Mouse (Mus musculus): Measurements from ENCODE around the gene Ajuba. TPM values are rescaled to one million over a fixed set of nuclear protein-coding genes. Genes with fewer than 3 reads are reported as not detected.
A peak's percentile ranks its signal among the peaks of the same experiment; 100 is the strongest.

Ajuba gene
- polyA plus RNA-seq, 1 experiment from 2014 or later = 6.1 TPM

- Histone ChIP-seq H3K4me1 (ENCODE audit: control insufficient read depth, low read depth, low read length) (peaks cover 2% of the 10 kb centered on the region; the same call in 1 of the 2 replicates), H3K4me3 (ENCODE audit: low read depth, low read length) (no peak overlapping the region), H3K9ac (ENCODE audit: low read depth, low read length) (no peak overlapping the region), H3K9me3 (replicated peaks; ENCODE audit: control insufficient read depth, low read length) (no peaks in the 10 kb centered on the region), H3K36me3 (ENCODE audit: control insufficient read depth, insufficient read depth) (no peaks in the 10 kb centered on the region), H3K27ac (ENCODE audit: low read length) (no peak overlapping the region), H3K4me2 (ENCODE audit: low read depth, low read length) (no peak overlapping the region), H3K27me3 (ENCODE audit: control insufficient read depth, insufficient read depth, low read depth, low read length) (peaks cover 7% of the 10 kb centered on the region)
- 17% methylated on average over 5 of the region's 5 CpGs for WGBS (ENCODE audit: insufficient replicate concordance)
- no peak for ATAC-seq (ENCODE audit: low read depth)
Measured at GRCm38 (mm10) chr14:54528007-54528393, 49.4 kb downstream of the Ajuba start.

- no peaks in the 10 kb centered on the region for H3K9me3 ChIP-seq (replicated peaks; ENCODE audit: control insufficient read depth, low read length)
- WGBS (ENCODE audit: insufficient replicate concordance) = 4% methylated on average over 18 of the region's 18 CpGs
- peaks cover 2% of the 10 kb centered on the region; the same call in 1 of the 2 replicates for H3K4me1 ChIP-seq (ENCODE audit: control insufficient read depth, low read depth, low read length)
- H3K4me3 ChIP-seq (ENCODE audit: low read depth, low read length) = peak overlapping the region; percentile 19; the same call in 1 of the 2 replicates
- peak overlapping the region; percentile 19; the same call in 1 of the 2 replicates for H3K4me2 ChIP-seq (ENCODE audit: low read depth, low read length)
- no peaks in the 10 kb centered on the region for H3K36me3 ChIP-seq (ENCODE audit: control insufficient read depth, insufficient read depth)
- H3K27ac ChIP-seq (ENCODE audit: low read length) = no peak overlapping the region
- no peak overlapping the region for H3K9ac ChIP-seq (ENCODE audit: low read depth, low read length)
- peaks cover 7% of the 10 kb centered on the region for H3K27me3 ChIP-seq (ENCODE audit: control insufficient read depth, insufficient read depth, low read depth, low read length)
- no peak for ATAC-seq (ENCODE audit: low read depth)
Measured at GRCm38 (mm10) chr14:54527227-54528006, 49.9 kb downstream of the Ajuba start.

GRCm38 (mm10) chr14:54523600-54523999, 53.8 kb downstream of the Ajuba start:
- H3K4me2 ChIP-seq (ENCODE audit: low read depth, low read length) = no peak overlapping the region
- no peak overlapping the region for H3K9ac ChIP-seq (ENCODE audit: low read depth, low read length)
- H3K27me3 ChIP-seq (ENCODE audit: control insufficient read depth, insufficient read depth, low read depth, low read length) = peaks cover 7% of the 10 kb centered on the region
- H3K9me3 ChIP-seq (replicated peaks; ENCODE audit: control insufficient read depth, low read length) = no peaks in the 10 kb centered on the region
- no peak for ATAC-seq (ENCODE audit: low read depth)
- H3K27ac ChIP-seq (ENCODE audit: low read length) = no peak overlapping the region
- H3K4me3 ChIP-seq (ENCODE audit: low read depth, low read length) = no peak overlapping the region
- no peaks in the 10 kb centered on the region for H3K36me3 ChIP-seq (ENCODE audit: control insufficient read depth, insufficient read depth)
- WGBS (ENCODE audit: insufficient replicate concordance) = 29% methylated on average over 6 of the region's 6 CpGs
- H3K4me1 ChIP-seq (ENCODE audit: control insufficient read depth, low read depth, low read length) = peaks cover 3% of the 10 kb centered on the region; the same call in 1 of the 2 replicates

MicroRNAs within 50 kb of the gene (microRNA counts, 519-probe panel; counts per million panel counts)
- 60.7 counts per million for microRNA mmu-miR-686

Small RNA genes within 50 kb of the gene (microRNA-seq; reads per million reads assigned to microRNA genes)
- gene Mir686 = not detected

Other genes with a start within 250 kb of the Ajuba start
- 15.9 and 17.9 TPM in 2 replicates for gene Oxa1l, start 216.7 kb downstream of the Ajuba start, polyA plus RNA-seq (2015; fragmentation: Nextera tagmentation; extraction: Ambion mirVana)
- gene Slc7a7, start 159.8 kb downstream of the Ajuba start, polyA plus RNA-seq (2015; fragmentation: Nextera tagmentation; extraction: Ambion mirVana) = 9.5 and 10.5 TPM in 2 replicates
- 161 and 178 TPM in 2 replicates for gene Mrpl52, start 150.6 kb downstream of the Ajuba start, polyA plus RNA-seq (2015; fragmentation: Nextera tagmentation; extraction: Ambion mirVana)
- gene Mmp14, start 145.9 kb downstream of the Ajuba start, polyA plus RNA-seq (2015; fragmentation: Nextera tagmentation; extraction: Ambion mirVana) = 22.9 and 25.3 TPM in 2 replicates
- gene Lrp10, start 113.4 kb downstream of the Ajuba start, polyA plus RNA-seq (2015; fragmentation: Nextera tagmentation; extraction: Ambion mirVana) = 17.9 and 19.3 TPM in 2 replicates
- 0.09 and 0.34 TPM in 2 replicates for gene Rem2, start 101.5 kb downstream of the Ajuba start, polyA plus RNA-seq (2015; fragmentation: Nextera tagmentation; extraction: Ambion mirVana)
- gene Prmt5, start 60.0 kb downstream of the Ajuba start, polyA plus RNA-seq (2015; fragmentation: Nextera tagmentation; extraction: Ambion mirVana) = 20.6 and 21.6 TPM in 2 replicates
- 31.5 and 32.2 TPM in 2 replicates for gene Haus4, start 22.9 kb downstream of the Ajuba start, polyA plus RNA-seq (2015; fragmentation: Nextera tagmentation; extraction: Ambion mirVana)
- 2.3 and 2.5 TPM in 2 replicates for gene 4931414P19Rik, start 28.4 kb upstream of the Ajuba start, polyA plus RNA-seq (2015; fragmentation: Nextera tagmentation; extraction: Ambion mirVana)
- gene Psmb5, start 40.5 kb upstream of the Ajuba start, polyA plus RNA-seq (2015; fragmentation: Nextera tagmentation; extraction: Ambion mirVana) = 173 and 183 TPM in 2 replicates
- not detected in 2 replicates for gene Psmb11, start 43.9 kb upstream of the Ajuba start, polyA plus RNA-seq (2015; fragmentation: Nextera tagmentation; extraction: Ambion mirVana)
- not detected in 2 replicates for gene Gm17606, start 63.4 kb upstream of the Ajuba start, polyA plus RNA-seq (2015; fragmentation: Nextera tagmentation; extraction: Ambion mirVana)
- 0.13 and 0.25 TPM in 2 replicates for gene Cdh24, start 63.8 kb upstream of the Ajuba start, polyA plus RNA-seq (2015; fragmentation: Nextera tagmentation; extraction: Ambion mirVana)
- gene 1700123O20Rik, start 108.7 kb upstream of the Ajuba start, polyA plus RNA-seq (2015; fragmentation: Nextera tagmentation; extraction: Ambion mirVana) = 40.2 and 42.6 TPM in 2 replicates
- gene Acin1, start 109.4 kb upstream of the Ajuba start, polyA plus RNA-seq (2015; fragmentation: Nextera tagmentation; extraction: Ambion mirVana) = 43.5 and 45.1 TPM in 2 replicates
- 0.05 and 0.06 TPM in 2 replicates for gene Gm29776, start 121.3 kb upstream of the Ajuba start, polyA plus RNA-seq (2015; fragmentation: Nextera tagmentation; extraction: Ambion mirVana)
- gene Cebpe, start 134.6 kb upstream of the Ajuba start, polyA plus RNA-seq (2015; fragmentation: Nextera tagmentation; extraction: Ambion mirVana) = 10.4 and 11.7 TPM in 2 replicates
- gene Slc7a8, start 204.4 kb upstream of the Ajuba start, polyA plus RNA-seq (2015; fragmentation: Nextera tagmentation; extraction: Ambion mirVana) = 3.0 and 4.9 TPM in 2 replicates
- gene Rnf212b, start 236.6 kb upstream of the Ajuba start, polyA plus RNA-seq (2015; fragmentation: Nextera tagmentation; extraction: Ambion mirVana) = not detected in 2 replicates